Mouse (Mus musculus): ENCODE results near the gene Tti1. TPM values are rescaled to one million over a fixed set of nuclear protein-coding genes. Genes with fewer than 3 reads are reported as not detected.
A peak's percentile ranks its signal among the peaks of the same experiment; 100 is the strongest.
"Not testable (repeated sequence)": the region's sequence is repeated elsewhere in the genome, so short reads cannot be mapped to it uniquely, and the experiment has no call there.

Gene Tti1
- polyA plus RNA-seq, 1 experiment = 17.7 TPM

- no peaks in the 10 kb centered on the region for H3K4me1 ChIP-seq (ENCODE audit: control insufficient read depth, insufficient read depth, low read length)
- no peak overlapping the region for H3K4me3 ChIP-seq (ENCODE audit: insufficient read depth, low read length)
- no peak for TF ChIP-seq CTCF (IDR thresholded peaks at IDR 0.05; ENCODE audit: extremely low read depth, insufficient read depth, low read length)
- TF ChIP-seq POLR2A (IDR thresholded peaks at IDR 0.05; ENCODE audit: extremely low read depth, insufficient read depth, low read length) = no peak
- no peak overlapping the region for H3K27ac ChIP-seq (ENCODE audit: insufficient read depth, low read length)
Measured at GRCm38 (mm10) chr2:158065064-158065463, 36.8 kb upstream of the Tti1 start.

- no peaks in the 10 kb centered on the region for H3K4me1 ChIP-seq (ENCODE audit: control insufficient read depth, insufficient read depth, low read length)
- no peak overlapping the region for H3K4me3 ChIP-seq (ENCODE audit: insufficient read depth, low read length)
- no peak overlapping the region for H3K27ac ChIP-seq (ENCODE audit: insufficient read depth, low read length)
- TF ChIP-seq CTCF (IDR thresholded peaks at IDR 0.05; ENCODE audit: extremely low read depth, insufficient read depth, low read length) (0 out of 2 replicates have a peak, but pooled peaks have one; percentile 18), POLR2A (IDR thresholded peaks at IDR 0.05; ENCODE audit: extremely low read depth, insufficient read depth, low read length) (no peak)
Measured at GRCm38 (mm10) chr2:158064571-158065048, 36.4 kb upstream of the Tti1 start.

- H3K4me1 ChIP-seq (ENCODE audit: control insufficient read depth, insufficient read depth, low read length) = no peaks in the 10 kb centered on the region
- no peak overlapping the region for H3K27ac ChIP-seq (ENCODE audit: insufficient read depth, low read length)
- TF ChIP-seq CTCF (IDR thresholded peaks at IDR 0.05; ENCODE audit: extremely low read depth, insufficient read depth, low read length) = no peak
- no peak for TF ChIP-seq POLR2A (IDR thresholded peaks at IDR 0.05; ENCODE audit: extremely low read depth, insufficient read depth, low read length)
- H3K4me3 ChIP-seq (ENCODE audit: insufficient read depth, low read length) = no peak overlapping the region
Measured at GRCm38 (mm10) chr2:158063036-158063435, 34.8 kb upstream of the Tti1 start.

GRCm38 (mm10) chr2:158059666-158060105, 31.5 kb upstream of the Tti1 start:
- H3K4me1 ChIP-seq (ENCODE audit: control insufficient read depth, insufficient read depth, low read length) = no peaks in the 10 kb centered on the region
- no peak overlapping the region for H3K27ac ChIP-seq (ENCODE audit: insufficient read depth, low read length)
- H3K4me3 ChIP-seq (ENCODE audit: insufficient read depth, low read length) = no peak overlapping the region
- no peak for TF ChIP-seq CTCF (IDR thresholded peaks at IDR 0.05; ENCODE audit: extremely low read depth, insufficient read depth, low read length)
- no peak for TF ChIP-seq POLR2A (IDR thresholded peaks at IDR 0.05; ENCODE audit: extremely low read depth, insufficient read depth, low read length)

GRCm38 (mm10) chr2:158058534-158058933, 30.3 kb upstream of the Tti1 start:
- Histone ChIP-seq H3K4me1 (ENCODE audit: control insufficient read depth, insufficient read depth, low read length) (no peaks in the 10 kb centered on the region), H3K27ac (ENCODE audit: insufficient read depth, low read length) (no peak overlapping the region), H3K4me3 (ENCODE audit: insufficient read depth, low read length) (no peak overlapping the region)
- TF ChIP-seq POLR2A (IDR thresholded peaks at IDR 0.05; ENCODE audit: extremely low read depth, insufficient read depth, low read length) (no peak), CTCF (IDR thresholded peaks at IDR 0.05; ENCODE audit: extremely low read depth, insufficient read depth, low read length) (no peak)

DNA sequence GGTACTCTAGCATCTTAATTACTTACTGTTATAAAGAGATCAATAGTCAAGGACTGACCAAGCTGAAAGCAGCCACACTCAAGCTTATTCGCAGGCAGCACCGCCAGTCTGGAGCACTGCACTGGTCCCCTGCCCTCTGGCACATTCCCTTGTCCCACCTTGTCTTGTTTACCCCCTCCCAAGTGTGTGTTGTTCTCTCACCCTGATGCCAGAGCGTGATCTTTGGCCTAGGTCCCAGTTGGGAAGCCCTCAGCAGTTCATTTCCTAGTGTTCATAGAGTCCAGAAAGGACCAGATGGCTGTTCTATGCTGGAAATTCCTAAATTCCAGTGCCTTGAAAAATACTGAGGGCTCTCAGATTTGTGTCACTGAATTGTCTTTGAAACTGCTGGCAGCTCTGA, 28.8 kb upstream of the Tti1 start:
- H3K4me3 ChIP-seq (ENCODE audit: insufficient read depth, low read length) = no peak overlapping the region
- H3K27ac ChIP-seq (ENCODE audit: insufficient read depth, low read length) = no peak overlapping the region
- H3K4me1 ChIP-seq (ENCODE audit: control insufficient read depth, insufficient read depth, low read length) = no peaks in the 10 kb centered on the region
- TF ChIP-seq POLR2A (IDR thresholded peaks at IDR 0.05; ENCODE audit: extremely low read depth, insufficient read depth, low read length) (no peak), CTCF (IDR thresholded peaks at IDR 0.05; ENCODE audit: extremely low read depth, insufficient read depth, low read length) (no peak)

DNA sequence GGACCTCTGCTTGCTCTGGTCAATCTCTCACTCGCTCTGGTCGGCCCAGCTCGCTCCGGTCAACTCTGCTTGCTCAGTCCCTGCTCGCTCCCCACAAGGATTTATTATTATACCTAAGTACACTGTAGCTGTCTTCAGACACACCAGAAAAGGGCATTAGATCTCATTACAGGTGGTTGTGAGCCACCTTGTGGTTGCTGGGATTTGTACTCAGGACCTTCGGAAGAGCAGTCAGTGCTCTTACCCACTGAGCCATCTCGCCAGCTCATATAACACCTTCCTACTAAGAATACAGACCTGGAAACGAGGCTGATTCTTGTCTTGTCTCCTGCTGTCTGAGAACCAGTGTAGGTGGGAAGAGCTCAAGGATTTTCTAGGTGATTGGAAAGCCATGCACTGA, 27.1 kb upstream of the Tti1 start:
- not testable (repeated sequence) for H3K4me1 ChIP-seq (ENCODE audit: control insufficient read depth, insufficient read depth, low read length); H3K27ac ChIP-seq (ENCODE audit: insufficient read depth, low read length); H3K4me3 ChIP-seq (ENCODE audit: insufficient read depth, low read length)

DNA sequence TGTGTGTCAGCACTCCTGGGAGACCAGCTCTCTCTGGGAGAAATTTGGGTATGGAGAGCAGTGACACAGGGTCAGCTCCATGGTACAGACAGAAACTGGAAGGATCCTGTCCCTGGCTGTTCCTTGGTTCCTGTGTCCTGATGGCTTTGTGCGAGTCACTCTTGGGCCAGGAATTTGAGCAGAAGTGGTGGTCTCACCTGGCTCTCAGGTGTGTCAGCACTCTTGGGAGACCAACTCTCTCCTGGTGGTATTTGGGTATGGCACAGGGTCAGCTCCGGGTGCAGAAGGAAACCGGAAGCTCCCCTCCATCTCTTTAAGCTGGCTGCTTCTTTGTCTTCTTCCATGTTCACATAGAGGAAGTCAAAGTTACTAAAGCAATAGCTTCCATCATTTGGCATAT, 26.4 kb upstream of the Tti1 start:
- no peak overlapping the region for H3K4me3 ChIP-seq (ENCODE audit: insufficient read depth, low read length)
- TF ChIP-seq POLR2A (IDR thresholded peaks at IDR 0.05; ENCODE audit: extremely low read depth, insufficient read depth, low read length) (no peak), CTCF (IDR thresholded peaks at IDR 0.05; ENCODE audit: extremely low read depth, insufficient read depth, low read length) (no peak)
- no peaks in the 10 kb centered on the region for H3K4me1 ChIP-seq (ENCODE audit: control insufficient read depth, insufficient read depth, low read length)
- no peak overlapping the region for H3K27ac ChIP-seq (ENCODE audit: insufficient read depth, low read length)

DNA sequence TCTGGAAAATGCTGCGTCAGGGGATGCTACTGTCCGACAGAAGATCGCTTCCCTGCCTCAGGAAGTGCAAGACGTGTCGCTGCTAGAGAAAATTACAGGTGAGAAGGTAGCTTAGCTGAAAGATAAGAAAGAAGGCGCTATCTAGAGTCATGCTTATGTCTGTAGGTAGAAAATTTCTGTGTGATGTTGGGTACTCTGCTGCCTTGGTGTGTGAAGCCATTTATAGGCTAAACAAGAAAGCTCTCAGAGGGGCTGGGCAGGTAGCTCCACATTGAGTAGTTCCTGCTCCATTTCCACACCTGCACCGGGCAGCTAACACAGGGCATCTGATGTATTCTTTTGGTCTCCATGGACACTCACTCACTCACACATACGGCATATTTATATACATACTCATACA, 21.9 kb upstream of the Tti1 start:
- TF ChIP-seq CTCF (IDR thresholded peaks at IDR 0.05; ENCODE audit: extremely low read depth, insufficient read depth, low read length) (no peak), POLR2A (IDR thresholded peaks at IDR 0.05; ENCODE audit: extremely low read depth, insufficient read depth, low read length) (no peak)
- no peak overlapping the region for H3K4me3 ChIP-seq (ENCODE audit: insufficient read depth, low read length)
- no peaks in the 10 kb centered on the region for H3K4me1 ChIP-seq (ENCODE audit: control insufficient read depth, insufficient read depth, low read length)
- no peak overlapping the region for H3K27ac ChIP-seq (ENCODE audit: insufficient read depth, low read length)

GRCm38 (mm10) chr2:158048718-158049117, 20.5 kb upstream of the Tti1 start:
- TF ChIP-seq POLR2A (IDR thresholded peaks at IDR 0.05; ENCODE audit: extremely low read depth, insufficient read depth, low read length) (no peak), CTCF (IDR thresholded peaks at IDR 0.05; ENCODE audit: extremely low read depth, insufficient read depth, low read length) (no peak)
- Histone ChIP-seq H3K4me3 (ENCODE audit: insufficient read depth, low read length) (no peak overlapping the region), H3K4me1 (ENCODE audit: control insufficient read depth, insufficient read depth, low read length) (no peaks in the 10 kb centered on the region), H3K27ac (ENCODE audit: insufficient read depth, low read length) (no peak overlapping the region)

DNA sequence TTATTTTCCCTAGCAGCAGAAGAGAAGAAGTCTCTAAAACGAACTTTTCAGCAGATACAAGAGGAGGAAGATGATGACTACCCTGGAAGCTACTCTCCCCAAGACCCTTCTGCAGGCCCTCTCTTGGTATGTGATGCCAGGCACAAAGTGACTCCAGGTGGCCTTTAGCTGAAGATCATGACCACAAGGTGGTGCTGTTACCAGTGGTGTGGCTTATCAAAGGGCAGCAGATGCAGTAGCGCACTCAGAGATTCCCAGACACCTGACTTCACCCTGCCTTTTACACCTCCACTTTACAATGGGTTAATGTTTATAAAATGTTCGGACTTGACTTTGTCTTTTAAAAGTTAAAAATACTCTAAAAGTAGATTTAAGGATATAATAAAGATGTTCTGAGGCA, 19.7 kb upstream of the Tti1 start:
- TF ChIP-seq CTCF (IDR thresholded peaks at IDR 0.05; ENCODE audit: extremely low read depth, insufficient read depth, low read length) = peak; percentile 59
- no peak for TF ChIP-seq POLR2A (IDR thresholded peaks at IDR 0.05; ENCODE audit: extremely low read depth, insufficient read depth, low read length)
- Histone ChIP-seq H3K4me3 (ENCODE audit: insufficient read depth, low read length) (no peak overlapping the region), H3K4me1 (ENCODE audit: control insufficient read depth, insufficient read depth, low read length) (no peaks in the 10 kb centered on the region), H3K27ac (ENCODE audit: insufficient read depth, low read length) (no peak overlapping the region)
